Mouse (Mus musculus) midbrain, embryonic 11.5 days (tissue): ENCODE measurements around the gene Cd44. TPM values are rescaled to one million over a fixed set of nuclear protein-coding genes. Genes with fewer than 3 reads are reported as not detected.
A peak's percentile ranks its signal among the peaks of the same experiment; 100 is the strongest.

ENCODE experiments used
- ATAC-seq: fragments of 200-750 bp; cut with Nextera tagmentation; 2 replicates; pipeline ENCODE4 v1.8.0; 2017; ENCODE audit warnings: moderate TSS enrichment, moderate library complexity; ENCODE audit not compliant: low FRiP score
- DNase-seq: peaks from one replicate; pipeline ENCODE4 v3.0.0; 2015; ENCODE audit warnings: low spot score; ENCODE audit errors: missing footprints
- H3K27ac ChIP-seq: fragments of 300-500 bp; sonication (generic); 2 replicates; pipeline ENCODE4 v1.5.1; 2014; ENCODE audit warnings: low read depth, low read length
- H3K27me3 ChIP-seq: fragments of 300-500 bp; sonication (generic); 2 replicates; pipeline ENCODE4 v1.6.1; 2014; ENCODE audit warnings: mild to moderate bottlenecking, low read length, moderate library complexity, mixed read lengths; ENCODE audit not compliant: control insufficient read depth, insufficient read depth
- H3K36me3 ChIP-seq: fragments of 300-500 bp; sonication (generic); 2 replicates; pipeline ENCODE4 v1.6.1; 2014; ENCODE audit warnings: mild to moderate bottlenecking, low read length, moderate library complexity, mixed read lengths; ENCODE audit not compliant: control insufficient read depth, insufficient read depth
- H3K4me1 ChIP-seq: fragments of 300-500 bp; sonication (generic); 2 replicates; pipeline ENCODE4 v1.6.1; 2014; ENCODE audit warnings: low read length; ENCODE audit not compliant: control insufficient read depth, insufficient read depth
- H3K4me2 ChIP-seq: fragments of 300-500 bp; sonication (generic); 2 replicates; pipeline ENCODE4 v1.6.1; 2014; ENCODE audit warnings: mild to moderate bottlenecking, moderate library complexity
- H3K4me3 ChIP-seq: fragments of 300-500 bp; sonication (generic); 2 replicates; pipeline ENCODE4 v1.5.1; 2014; ENCODE audit warnings: low read depth, low read length
- H3K9ac ChIP-seq: fragments of 300-500 bp; sonication (generic); 2 replicates; pipeline ENCODE4 v1.6.1; 2014; ENCODE audit warnings: low read length
- H3K9me3 ChIP-seq: fragments of 300-500 bp; sonication (generic); 2 replicates; pipeline ENCODE4 v1.6.1; 2016; ENCODE audit warnings: low read length; ENCODE audit not compliant: control insufficient read depth
- WGBS: fragments of 180-500 bp; shearing (Covaris S2); extraction: QIAGEN DNeasy Blood & Tissue Kit; methylation state at CpG from one replicate; pipeline ENCODE4 v1.1.7; 2014; 5-methylcytosine and 5-hydroxymethylcytosine counted together
- polyA plus RNA-seq: library from polyadenylated mRNA; unstranded; fragments of >200 nt; fragmentation: Nextera tagmentation; extraction: Ambion mirVana; gene quantifications from 2 replicates; pipeline ENCODE4 v1.2.1, GENCODE M21; 2014

Cd44 gene
- polyA plus RNA-seq, 1 experiment from 2014 or later: 3.0 TPM

- H3K4me3 ChIP-seq: no peak overlapping the region
- H3K4me1 ChIP-seq: no peaks in the 10 kb centered on the region
- 94% methylated on average over 7 of the region's 7 CpGs for WGBS
- H3K36me3 ChIP-seq: no peaks in the 10 kb centered on the region
- H3K4me2 ChIP-seq: no peak overlapping the region
- H3K27me3 ChIP-seq: no peaks in the 10 kb centered on the region
- ATAC-seq (no peak), DNase-seq (no peak)
- no peak overlapping the region for H3K9ac ChIP-seq
- no peaks in the 10 kb centered on the region for H3K9me3 ChIP-seq
- H3K27ac ChIP-seq: no peak overlapping the region
Measured at GRCm38 (mm10) chr2:102828381-102828780, 73.1 kb downstream of the Cd44 start.

- H3K9ac ChIP-seq: no peak overlapping the region
- H3K4me3 ChIP-seq: no peak overlapping the region
- no peaks in the 10 kb centered on the region for H3K36me3 ChIP-seq
- no peak overlapping the region for H3K27ac ChIP-seq
- no peak for DNase-seq
- 82% methylated on average over 1 of the region's 1 CpGs for WGBS
- H3K9me3 ChIP-seq: no peaks in the 10 kb centered on the region
- ATAC-seq: no peak
- H3K27me3 ChIP-seq: no peaks in the 10 kb centered on the region
- H3K4me2 ChIP-seq: no peak overlapping the region
- no peaks in the 10 kb centered on the region for H3K4me1 ChIP-seq
Measured at GRCm38 (mm10) chr2:102827841-102828240, 73.6 kb downstream of the Cd44 start.

GRCm38 (mm10) chr2:102825961-102826633 is 75.4 kb downstream of the Cd44 start:
- DNase-seq: no peak
- 94% methylated on average over 9 of the region's 9 CpGs for WGBS

GRCm38 (mm10) chr2:102822036-102822435 is 79.4 kb downstream of the Cd44 start:
- no peaks in the 10 kb centered on the region for H3K4me1 ChIP-seq
- H3K9me3 ChIP-seq: no peaks in the 10 kb centered on the region
- no peaks in the 10 kb centered on the region for H3K36me3 ChIP-seq
- no peak overlapping the region for H3K4me3 ChIP-seq
- H3K27ac ChIP-seq: no peak overlapping the region
- ATAC-seq: no peak
- H3K9ac ChIP-seq: no peak overlapping the region
- 94% methylated on average over 6 of the region's 6 CpGs for WGBS
- H3K4me2 ChIP-seq: no peak overlapping the region
- no peak for DNase-seq
- H3K27me3 ChIP-seq: no peaks in the 10 kb centered on the region

More at GRCm38 (mm10) chr2:102825961-102826633, 75.4 kb downstream of the Cd44 start:
- ATAC-seq: no peak
- Histone ChIP-seq H3K27ac (no peak overlapping the region), H3K4me3 (no peak overlapping the region), H3K9me3 (no peaks in the 10 kb centered on the region), H3K27me3 (no peaks in the 10 kb centered on the region), H3K4me1 (no peaks in the 10 kb centered on the region), H3K36me3 (no peaks in the 10 kb centered on the region), H3K9ac (no peak overlapping the region), H3K4me2 (no peak overlapping the region)

GRCm38 (mm10) chr2:102820790-102821189 is 80.7 kb downstream of the Cd44 start:
- H3K9me3 ChIP-seq: no peaks in the 10 kb centered on the region
- no peak overlapping the region for H3K27ac ChIP-seq
- H3K4me2 ChIP-seq: no peak overlapping the region
- H3K27me3 ChIP-seq: no peaks in the 10 kb centered on the region
- H3K4me1 ChIP-seq: no peaks in the 10 kb centered on the region
- no peak overlapping the region for H3K9ac ChIP-seq
- H3K4me3 ChIP-seq: no peak overlapping the region
- DNase-seq: no peak
- no peak for ATAC-seq
- no peaks in the 10 kb centered on the region for H3K36me3 ChIP-seq
- 90% methylated on average over 8 of the region's 8 CpGs for WGBS

- DNase-seq: no peak
- H3K4me2 ChIP-seq: no peak overlapping the region
- H3K27ac ChIP-seq: no peak overlapping the region
- H3K9ac ChIP-seq: no peak overlapping the region
- H3K9me3 ChIP-seq: no peaks in the 10 kb centered on the region
- no peaks in the 10 kb centered on the region for H3K36me3 ChIP-seq
- H3K27me3 ChIP-seq: no peaks in the 10 kb centered on the region
- ATAC-seq: no peak
- 78% methylated on average over 5 of the region's 5 CpGs for WGBS
- no peak overlapping the region for H3K4me3 ChIP-seq
- H3K4me1 ChIP-seq: no peaks in the 10 kb centered on the region
Measured at GRCm38 (mm10) chr2:102820225-102820711, 81.2 kb downstream of the Cd44 start.

- no peaks in the 10 kb centered on the region for H3K9me3 ChIP-seq
- no peaks in the 10 kb centered on the region for H3K27me3 ChIP-seq
- WGBS: 78% methylated on average over 6 of the region's 6 CpGs
- H3K36me3 ChIP-seq: no peaks in the 10 kb centered on the region
- DNase-seq (no peak), ATAC-seq (no peak)
- H3K4me2 ChIP-seq: no peak overlapping the region
- no peaks in the 10 kb centered on the region for H3K4me1 ChIP-seq
- no peak overlapping the region for H3K9ac ChIP-seq
- H3K27ac ChIP-seq: no peak overlapping the region
- no peak overlapping the region for H3K4me3 ChIP-seq
Measured at GRCm38 (mm10) chr2:102815289-102815809, 86.1 kb downstream of the Cd44 start.

GRCm38 (mm10) chr2:102812756-102813155 is 88.7 kb downstream of the Cd44 start:
- Histone ChIP-seq H3K27ac (no peak overlapping the region), H3K4me1 (no peaks in the 10 kb centered on the region), H3K9ac (no peak overlapping the region), H3K36me3 (no peaks in the 10 kb centered on the region), H3K27me3 (no peaks in the 10 kb centered on the region), H3K4me2 (no peak overlapping the region), H3K4me3 (no peak overlapping the region), H3K9me3 (no peaks in the 10 kb centered on the region)
- WGBS: 77% methylated on average over 4 of the region's 4 CpGs
- ATAC-seq (no peak), DNase-seq (no peak)

- H3K36me3 ChIP-seq: no peaks in the 10 kb centered on the region
- DNase-seq: peak; percentile 73
- H3K9ac ChIP-seq: no peak overlapping the region
- no peaks in the 10 kb centered on the region for H3K9me3 ChIP-seq
- H3K4me1 ChIP-seq: no peaks in the 10 kb centered on the region
- no peak for ATAC-seq
- no peak overlapping the region for H3K4me3 ChIP-seq
- no peak overlapping the region for H3K27ac ChIP-seq
- H3K27me3 ChIP-seq: no peaks in the 10 kb centered on the region
- WGBS: 85% methylated on average over 1 of the region's 1 CpGs
- no peak overlapping the region for H3K4me2 ChIP-seq
Measured at GRCm38 (mm10) chr2:102809436-102809835, 92.0 kb downstream of the Cd44 start.
